Mouse (Mus musculus) hindbrain, postnatal 0 days (tissue): Measurements from ENCODE around the gene Alg14. TPM values are rescaled to one million over a fixed set of nuclear protein-coding genes. Genes with fewer than 3 reads are reported as not detected.

Source experiments
- ATAC-seq: fragments of 200-750 bp; cut with Nextera tagmentation; 2 replicates; pipeline ENCODE4 v1.8.0; 2017; ENCODE audit warnings: mild to moderate bottlenecking, moderate TSS enrichment, moderate library complexity
- DNase-seq: peaks from one replicate; pipeline ENCODE4 v3.0.0-alpha.2; 2015; ENCODE audit warnings: low spot score
- H3K27ac ChIP-seq: fragments of 300-500 bp; sonication (generic); 2 replicates; pipeline ENCODE4 v1.5.1; 2014; ENCODE audit warnings: mild to moderate bottlenecking
- H3K27me3 ChIP-seq: fragments of 300-500 bp; sonication (generic); 2 replicates; pipeline ENCODE4 v1.6.1; 2014; ENCODE audit warnings: low read length, mixed read lengths; ENCODE audit not compliant: insufficient read depth
- H3K36me3 ChIP-seq: fragments of 300-500 bp; sonication (generic); 2 replicates; pipeline ENCODE4 v1.6.1; 2014; ENCODE audit warnings: low read length, mixed read lengths; ENCODE audit not compliant: insufficient read depth
- H3K4me1 ChIP-seq: fragments of 300-500 bp; sonication (generic); 2 replicates; pipeline ENCODE4 v1.6.1; 2014; ENCODE audit warnings: antibody characterized with exemption, low read length, mixed read lengths; ENCODE audit not compliant: insufficient read depth
- H3K4me2 ChIP-seq: fragments of 300-500 bp; sonication (generic); 2 replicates; pipeline ENCODE4 v1.6.1; 2014; ENCODE audit warnings: low read depth, mild to moderate bottlenecking, low read length, moderate library complexity, mixed read lengths
- H3K4me3 ChIP-seq: fragments of 300-500 bp; sonication (generic); 2 replicates; pipeline ENCODE4 v1.5.1; 2014; ENCODE audit warnings: low read length
- H3K9ac ChIP-seq: fragments of 300-500 bp; sonication (generic); replicated peaks from 2 replicates; pipeline ENCODE4 v1.6.1; 2014; ENCODE audit warnings: mild to moderate bottlenecking, low read length, moderate library complexity, mixed read lengths
- H3K9me3 ChIP-seq: fragments of 300-500 bp; sonication (generic); 2 replicates; pipeline ENCODE4 v1.6.1; 2016; ENCODE audit warnings: low read length, mixed read lengths
- CTCF ChIP-seq: IDR thresholded peaks from 2 replicates; pipeline ENCODE4 v1.5.1; 2016; ENCODE audit warnings: antibody characterized with exemption, control low read depth, low read depth
- WGBS: fragments of 180-500 bp; shearing (Covaris S2); extraction: QIAGEN DNeasy Blood & Tissue Kit; methylation state at CpG from one replicate; pipeline ENCODE4 v1.1.7; 2014; 5-methylcytosine and 5-hydroxymethylcytosine counted together
- polyA plus RNA-seq: library from polyadenylated mRNA; unstranded; fragments of >200 nt; fragmentation: Nextera tagmentation; extraction: Ambion mirVana; gene quantifications from 2 replicates; pipeline ENCODE4 v1.2.1, GENCODE M21; 2015
- total RNA-seq: library from RNA; depleted of rRNA; stranded (reverse); fragments of >200 nt; gene quantifications from 2 replicates; pipeline ENCODE4 v1.2.3, GENCODE M21; 2014

Alg14 gene
- total and polyA plus RNA-seq, 2 experiments from 2014 or later, result 26.6 to 39.5 TPM

- ATAC-seq, result no peak
- H3K4me3 ChIP-seq, result no peak overlapping the region
- no peaks in the 10 kb centered on the region for H3K4me1 ChIP-seq
- no peak overlapping the region for H3K27ac ChIP-seq
- DNase-seq, result no peak
- H3K36me3 ChIP-seq, result no peaks in the 10 kb centered on the region
- no peak overlapping the region for H3K4me2 ChIP-seq
- 61% methylated on average over 2 of the region's 2 CpGs for WGBS
- no peaks in the 10 kb centered on the region for H3K27me3 ChIP-seq
- H3K9me3 ChIP-seq, result no peaks in the 10 kb centered on the region
- no peak for TF ChIP-seq CTCF
- no peak overlapping the region for H3K9ac ChIP-seq
Observed at GRCm38 (mm10) chr3:121358285-121358684, 66.7 kb downstream of the Alg14 start.

- H3K9ac ChIP-seq, result no peak overlapping the region
- H3K4me2 ChIP-seq, result no peak overlapping the region
- H3K36me3 ChIP-seq, result no peaks in the 10 kb centered on the region
- no peaks in the 10 kb centered on the region for H3K4me1 ChIP-seq
- WGBS, result 81% methylated on average over 6 of the region's 6 CpGs
- H3K9me3 ChIP-seq, result no peaks in the 10 kb centered on the region
- H3K27ac ChIP-seq, result no peak overlapping the region
- DNase-seq, result no peak
- TF ChIP-seq CTCF, result no peak
- ATAC-seq, result no peak
- no peak overlapping the region for H3K4me3 ChIP-seq
- H3K27me3 ChIP-seq, result no peaks in the 10 kb centered on the region
Observed at GRCm38 (mm10) chr3:121358850-121359249, 67.3 kb downstream of the Alg14 start.

- H3K9ac ChIP-seq, result no peak overlapping the region
- TF ChIP-seq CTCF, result no peak
- DNase-seq (peak; percentile 48), ATAC-seq (peak; percentile 67; the same call in 1 of the 2 replicates)
- no peaks in the 10 kb centered on the region for H3K4me1 ChIP-seq
- no peak overlapping the region for H3K4me2 ChIP-seq
- H3K36me3 ChIP-seq, result no peaks in the 10 kb centered on the region
- no peak overlapping the region for H3K27ac ChIP-seq
- no peaks in the 10 kb centered on the region for H3K27me3 ChIP-seq
- H3K4me3 ChIP-seq, result no peak overlapping the region
- 79% methylated on average over 7 of the region's 7 CpGs for WGBS
- H3K9me3 ChIP-seq, result no peaks in the 10 kb centered on the region
Observed at GRCm38 (mm10) chr3:121359272-121359671, 67.7 kb downstream of the Alg14 start.

GRCm38 (mm10) chr3:121362002-121362401, 70.4 kb downstream of the Alg14 start:
- TF ChIP-seq CTCF, result no peak
- Histone ChIP-seq H3K4me2 (no peak overlapping the region), H3K9ac (no peak overlapping the region), H3K36me3 (no peaks in the 10 kb centered on the region), H3K4me3 (no peak overlapping the region), H3K4me1 (no peaks in the 10 kb centered on the region), H3K9me3 (no peaks in the 10 kb centered on the region), H3K27ac (no peak overlapping the region), H3K27me3 (no peaks in the 10 kb centered on the region)
- WGBS, result 35% methylated on average over 1 of the region's 1 CpGs
- no peak for ATAC-seq
- DNase-seq, result no peak

- DNase-seq (no peak), ATAC-seq (no peak)
- Histone ChIP-seq H3K9me3 (no peaks in the 10 kb centered on the region), H3K4me3 (no peak overlapping the region), H3K4me1 (no peaks in the 10 kb centered on the region), H3K9ac (no peak overlapping the region), H3K36me3 (no peaks in the 10 kb centered on the region), H3K27me3 (no peaks in the 10 kb centered on the region), H3K27ac (no peak overlapping the region), H3K4me2 (no peak overlapping the region)
- TF ChIP-seq CTCF, result no peak
- WGBS, result 81% methylated on average over 4 of the region's 4 CpGs
Observed at GRCm38 (mm10) chr3:121364388-121364787, 72.8 kb downstream of the Alg14 start.

- Histone ChIP-seq H3K36me3 (no peaks in the 10 kb centered on the region), H3K4me1 (no peaks in the 10 kb centered on the region), H3K9me3 (no peaks in the 10 kb centered on the region), H3K9ac (no peak overlapping the region), H3K4me3 (no peak overlapping the region), H3K27me3 (no peaks in the 10 kb centered on the region), H3K27ac (no peak overlapping the region), H3K4me2 (no peak overlapping the region)
- no peak for TF ChIP-seq CTCF
- ATAC-seq (no peak), DNase-seq (no peak)
- 73% methylated on average over 8 of the region's 8 CpGs for WGBS
Observed at GRCm38 (mm10) chr3:121365131-121365530, 73.6 kb downstream of the Alg14 start.

GRCm38 (mm10) chr3:121368616-121369015, 77.0 kb downstream of the Alg14 start:
- 91% methylated on average over 4 of the region's 4 CpGs for WGBS

More at GRCm38 (mm10) chr3:121368616-121369015, 77.0 kb downstream of the Alg14 start:
- Histone ChIP-seq H3K4me3 (no peak overlapping the region), H3K27ac (no peak overlapping the region), H3K4me1 (no peaks in the 10 kb centered on the region), H3K9me3 (no peaks in the 10 kb centered on the region), H3K9ac (no peak overlapping the region), H3K27me3 (no peaks in the 10 kb centered on the region), H3K4me2 (no peak overlapping the region), H3K36me3 (no peaks in the 10 kb centered on the region)
- no peak for ATAC-seq
- DNase-seq, result no peak
- TF ChIP-seq CTCF, result no peak
